Mouse (Mus musculus) central nervous system, embryonic 11.5 days (tissue): ENCODE measurements around the gene AC161166.1. TPM values are rescaled to one million over a fixed set of nuclear protein-coding genes. Genes with fewer than 3 reads are reported as not detected.

Experiments
- polyA plus RNA-seq: library from polyadenylated mRNA; depleted of rRNA; stranded (reverse); fragments of >200 nt; gene quantifications from 2 replicates; pipeline ENCODE4 v1.2.3, GENCODE M21; 2012; rRNA removed

AC161166.1 gene
- polyA plus RNA-seq: not detected in 2 replicates

DNA sequence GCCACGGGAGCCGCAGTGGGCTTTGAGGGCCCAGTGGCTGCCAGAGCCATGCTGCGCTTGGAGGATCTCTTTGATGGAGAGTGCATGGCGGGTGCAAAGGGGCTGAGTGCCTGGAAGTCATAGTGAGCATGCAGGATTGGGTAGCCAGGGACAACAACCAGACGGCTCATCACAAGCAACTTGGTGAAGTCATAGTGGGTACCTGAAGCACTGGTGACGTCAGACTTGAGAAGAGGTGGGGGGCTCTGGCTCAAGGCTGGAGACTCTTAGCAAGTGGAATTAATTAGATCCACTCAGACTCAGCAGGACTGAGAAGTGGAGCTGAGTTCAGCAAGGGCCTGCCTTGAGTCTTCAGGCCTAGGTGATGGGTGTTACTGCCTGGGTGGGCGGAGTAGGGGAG is at the start of gene AC161166.1:
TSS of gene AC161166.1 (minus strand) at position 101 of the 400 bp plus-strand sequence.

DNA sequence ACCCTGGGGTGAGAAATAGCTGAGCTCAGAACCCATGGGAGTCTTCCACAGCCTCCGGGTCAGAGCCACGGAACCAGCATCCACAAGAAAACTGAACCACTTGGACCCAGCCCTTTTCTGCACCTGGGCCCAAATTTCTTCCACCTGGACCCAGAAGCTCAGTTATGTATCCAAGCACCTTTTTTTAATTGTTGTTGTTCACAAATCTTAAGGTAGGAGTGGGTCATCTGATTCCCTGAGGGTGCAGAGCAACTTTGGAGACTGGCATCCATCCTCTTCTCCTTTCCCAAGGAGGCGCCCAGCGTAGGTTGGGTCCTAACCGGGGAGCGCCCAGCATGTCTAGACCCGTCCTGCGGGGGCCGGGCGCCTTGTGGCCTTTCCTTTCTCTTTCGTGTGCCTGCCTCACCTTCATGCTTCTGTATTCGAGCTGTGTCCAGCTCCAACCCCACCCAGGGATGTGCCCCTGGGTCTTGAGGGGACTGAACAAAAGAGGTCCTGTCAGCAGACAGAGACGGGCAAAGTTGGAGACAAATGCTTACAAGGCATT is 33.9 kb upstream of the AC161166.1 start, which contains the start of the genes Pinlyp and Xrcc1:
TSS of gene Pinlyp (minus strand) at position 51 of the 547 bp plus-strand sequence.
TSS of gene Xrcc1 (plus strand) at position 222 of the 547 bp plus-strand sequence.

DNA sequence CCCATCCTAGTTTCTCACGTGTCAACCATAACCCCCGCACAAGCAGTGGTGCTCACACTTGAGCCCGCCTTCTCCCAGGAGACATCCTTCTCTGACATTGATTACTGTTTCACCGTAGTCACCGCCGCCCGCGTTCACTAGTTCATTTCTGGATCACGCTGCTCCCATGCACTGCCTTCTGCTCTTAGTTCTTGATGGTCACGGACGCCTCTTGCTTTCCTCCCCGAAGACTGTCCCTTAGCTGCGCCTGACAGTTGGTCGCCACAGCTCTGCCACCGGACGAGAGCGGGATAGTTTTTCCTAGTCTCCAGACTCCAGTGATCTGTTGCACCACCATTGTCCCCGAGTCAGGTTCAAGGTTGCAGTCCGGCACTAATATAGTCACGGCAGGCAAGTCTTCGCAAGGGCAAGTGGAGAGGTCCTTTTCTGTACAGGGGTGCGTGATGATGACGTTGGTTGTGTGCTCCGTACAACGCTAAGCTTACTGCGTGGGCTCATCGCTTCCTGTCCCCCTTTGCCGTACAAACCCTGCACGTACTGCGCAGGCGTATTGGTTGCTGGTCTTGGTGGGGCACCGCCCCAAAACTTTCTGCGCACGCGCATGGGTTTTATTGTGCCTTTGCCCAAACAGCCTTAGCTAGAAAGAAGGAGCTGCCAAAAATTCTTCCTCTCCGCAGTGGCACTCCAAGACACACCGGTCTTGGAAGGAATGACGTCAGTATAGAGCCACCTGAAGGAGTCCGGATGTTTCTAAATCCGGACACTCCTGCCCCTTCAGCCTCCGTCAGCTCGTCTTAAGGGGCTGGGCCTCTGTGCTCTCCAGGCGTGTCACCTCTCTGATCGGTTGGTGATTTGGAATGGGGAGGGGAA is 18.0 kb upstream of the AC161166.1 start, which contains the start of gene Irgq:
TSS of gene Irgq (plus strand) at position 628 of the 870 bp plus-strand sequence.

DNA sequence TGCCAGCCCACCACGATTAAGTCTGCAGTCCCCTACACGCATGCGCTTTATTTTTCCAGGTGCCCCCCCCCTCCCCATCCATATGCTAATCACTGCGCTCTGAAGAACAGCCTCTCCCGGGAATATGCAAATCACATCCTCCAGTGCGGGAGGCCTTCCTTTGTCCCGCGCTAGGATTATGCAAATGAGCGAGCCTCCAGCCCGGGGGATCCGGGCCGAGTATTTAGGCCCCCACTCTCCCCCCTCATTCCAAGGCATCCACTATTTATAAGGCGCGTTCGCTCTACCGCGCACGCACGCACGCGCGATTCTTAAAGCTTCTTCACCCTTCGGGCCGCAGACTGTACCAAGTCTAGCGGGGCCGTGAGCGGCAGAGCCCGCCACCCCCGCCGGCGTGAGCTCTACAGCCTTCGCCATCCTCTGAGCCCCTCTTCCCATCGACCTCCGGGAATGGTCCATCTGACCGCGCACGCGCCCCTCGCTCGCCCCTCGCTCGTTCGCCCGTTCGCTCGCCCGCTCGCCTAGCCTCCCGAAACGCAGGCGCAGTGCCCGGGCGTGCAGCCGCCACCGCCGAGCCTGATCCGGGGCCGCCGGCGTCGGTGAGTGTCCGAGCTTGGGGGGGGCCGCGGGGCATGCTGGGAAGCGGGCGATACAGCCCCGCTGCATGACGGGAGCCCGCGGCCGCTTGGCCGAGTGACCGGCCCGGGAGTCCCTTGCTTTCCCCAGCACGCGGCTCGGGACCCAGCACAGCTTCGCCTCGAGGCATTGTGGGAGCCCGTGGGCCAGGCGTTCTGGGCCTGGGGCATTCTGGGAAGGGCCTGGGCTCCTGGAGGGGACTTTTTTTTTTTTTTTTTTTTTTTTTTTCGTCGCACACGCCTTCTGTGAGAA is 5.2 kb downstream of the AC161166.1 start, which contains the start of gene Zfp428:
TSS of gene Zfp428 (plus strand) at position 169 of the 888 bp plus-strand sequence.

DNA sequence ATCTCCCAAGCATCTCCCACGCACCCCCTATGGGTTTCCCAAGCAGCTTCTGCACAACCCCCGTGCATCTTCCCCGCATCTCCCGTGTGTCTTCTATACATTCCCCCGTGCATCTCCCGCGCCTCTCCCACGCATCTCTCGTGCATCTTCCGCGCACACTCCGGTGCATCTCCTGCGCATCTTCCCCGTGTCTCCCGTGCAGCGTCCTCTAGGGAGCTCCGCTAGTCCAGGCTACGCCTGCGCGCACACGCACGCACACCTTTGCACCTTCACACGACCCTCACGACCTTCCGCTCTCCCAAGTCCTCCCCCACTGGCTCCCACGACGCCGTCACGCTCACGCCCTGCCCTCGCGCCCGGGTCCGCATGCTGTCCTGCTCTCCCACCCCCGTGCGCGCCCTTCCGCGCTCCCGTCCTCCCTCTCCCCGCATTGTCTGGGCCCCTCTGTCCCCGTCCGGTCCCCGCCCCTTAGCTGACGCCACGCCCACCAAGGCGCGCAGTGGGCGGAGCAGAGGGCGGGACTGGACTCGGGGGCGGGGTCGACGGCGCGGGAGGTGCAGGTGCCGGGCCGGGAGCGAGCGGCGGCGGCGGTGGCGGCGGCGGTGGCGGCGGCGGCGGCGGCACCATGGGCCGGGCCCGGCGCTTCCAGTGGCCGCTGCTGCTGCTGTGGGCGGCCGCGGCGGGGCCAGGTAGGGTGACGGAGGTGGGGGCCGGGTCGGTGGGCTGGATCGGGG is 30.6 kb downstream of the AC161166.1 start, which contains the start of gene Cadm4:
TSS of gene Cadm4 (plus strand) at position 550 of the 734 bp plus-strand sequence.

DNA sequence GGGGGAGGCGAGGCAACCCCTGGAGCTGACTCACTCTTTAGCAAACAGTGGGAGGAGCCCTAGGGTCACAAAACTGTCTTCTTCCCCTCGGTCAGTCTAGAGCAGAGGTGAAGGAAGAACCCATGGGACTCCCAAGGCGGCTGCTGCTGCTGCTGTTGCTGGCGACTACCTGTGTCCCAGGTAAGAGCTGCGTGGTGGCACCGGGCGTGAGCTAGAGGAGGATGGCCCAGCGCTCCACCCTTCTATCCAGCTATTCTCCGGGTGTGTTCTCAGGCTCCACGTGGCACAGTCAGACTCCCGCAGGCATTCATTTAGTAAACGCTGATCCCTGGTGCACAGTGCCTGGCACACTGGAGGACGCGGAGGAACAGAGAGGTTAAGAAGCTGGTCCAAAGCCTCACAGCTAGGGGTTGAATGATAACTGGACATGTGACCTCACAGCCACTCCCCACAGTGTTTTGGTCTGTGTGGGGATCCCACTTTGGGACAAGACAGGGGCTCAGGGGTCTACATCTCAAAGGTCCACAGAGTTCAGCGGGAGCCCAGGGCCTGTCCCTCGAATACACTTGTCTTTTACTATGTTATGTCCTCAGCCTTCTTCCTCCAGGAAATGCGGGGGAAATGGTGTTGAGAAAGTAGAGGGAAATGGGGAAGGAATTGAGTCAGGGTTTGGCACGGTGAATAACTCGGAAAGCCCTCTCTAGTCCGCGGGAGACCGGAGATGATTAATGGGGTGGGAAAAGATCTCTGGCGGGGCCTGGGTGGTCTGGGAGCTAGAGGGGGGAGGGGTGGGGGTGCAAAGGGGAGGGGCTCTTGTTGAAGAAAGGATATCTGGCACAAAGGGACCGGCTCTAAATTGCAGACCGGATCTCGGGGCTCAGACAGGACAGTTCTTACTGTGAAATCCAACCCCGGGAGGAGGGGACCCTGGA is 49.6 kb downstream of the AC161166.1 start, which contains the start of gene Plaur:
TSS of gene Plaur (plus strand) at position 97 of the 932 bp plus-strand sequence.

Other genes starting within 250 kb of the AC161166.1 start
- 4.5 and 6.8 TPM in 2 replicates for gene Zfp93, start 242.0 kb downstream of the AC161166.1 start, polyA plus RNA-seq
- gene Zfp61, start 211.2 kb downstream of the AC161166.1 start, polyA plus RNA-seq: 46.2 and 50.8 TPM in 2 replicates
- gene Zfp94, start 195.8 kb downstream of the AC161166.1 start, polyA plus RNA-seq: 15.5 and 18.2 TPM in 2 replicates
- gene Tescl, start 178.5 kb downstream of the AC161166.1 start, polyA plus RNA-seq: 0.16 and 0.25 TPM in 2 replicates
- 0.02 TPM in 1 of 2 replicates, not detected in the other for gene Lypd5, start 163.3 kb downstream of the AC161166.1 start, polyA plus RNA-seq
- gene Kcnn4, start 142.2 kb downstream of the AC161166.1 start, polyA plus RNA-seq: 7.4 and 11.9 TPM in 2 replicates
- gene Smg9, start 112.8 kb downstream of the AC161166.1 start, polyA plus RNA-seq: 39.6 and 40.1 TPM in 2 replicates
- not detected in 2 replicates for gene Irgc1, start 60.2 kb downstream of the AC161166.1 start, polyA plus RNA-seq
- 1.9 and 2.7 TPM in 2 replicates for gene Plaur, start 50.0 kb downstream of the AC161166.1 start, polyA plus RNA-seq
- gene Cadm4, start 30.4 kb downstream of the AC161166.1 start, polyA plus RNA-seq: 76.5 and 113 TPM in 2 replicates
- gene Zfp428, start 5.4 kb downstream of the AC161166.1 start, polyA plus RNA-seq: 87.0 and 164 TPM in 2 replicates
- gene Irgq, start 18.2 kb upstream of the AC161166.1 start, polyA plus RNA-seq: 19.9 and 20.5 TPM in 2 replicates
- 0.28 TPM in 1 of 2 replicates, not detected in the other for gene Pinlyp, start 33.7 kb upstream of the AC161166.1 start, polyA plus RNA-seq
- gene Xrcc1, start 33.8 kb upstream of the AC161166.1 start, polyA plus RNA-seq: 111 and 112 TPM in 2 replicates
- 12.1 and 14.3 TPM in 2 replicates for gene Ethe1, start 75.1 kb upstream of the AC161166.1 start, polyA plus RNA-seq
- gene Zfp575, start 75.2 kb upstream of the AC161166.1 start, polyA plus RNA-seq: 0.88 and 1.4 TPM in 2 replicates
- gene Phldb3, start 98.3 kb upstream of the AC161166.1 start, polyA plus RNA-seq: 0.40 and 0.60 TPM in 2 replicates
- 0.43 and 0.57 TPM in 2 replicates for gene Lypd3, start 124.1 kb upstream of the AC161166.1 start, polyA plus RNA-seq
- gene Tex101, start 164.2 kb upstream of the AC161166.1 start, polyA plus RNA-seq: not detected in 2 replicates
- not detected in 2 replicates for gene BC049730, start 196.8 kb upstream of the AC161166.1 start, polyA plus RNA-seq
- not detected in 2 replicates for gene Gm4763, start 214.5 kb upstream of the AC161166.1 start, polyA plus RNA-seq
- gene Cd177, start 247.9 kb upstream of the AC161166.1 start, polyA plus RNA-seq: 0.04 and 0.06 TPM in 2 replicates